Mouse (Mus musculus) forebrain, embryonic 12.5 days (tissue): ENCODE data around the gene Stradb. TPM values are rescaled to one million over a fixed set of nuclear protein-coding genes. Genes with fewer than 3 reads are reported as not detected.

Experiments
- polyA plus RNA-seq: library from polyadenylated mRNA; unstranded; fragments of >200 nt; fragmentation: Nextera tagmentation; extraction: Ambion mirVana; gene quantifications from 2 replicates; pipeline ENCODE4 v1.2.1, GENCODE M21; 2016

Gene Stradb
- polyA plus RNA-seq, 1 experiment from 2014 or later: 40.2 TPM

Other genes with a start within 250 kb of the Stradb start
- gene Casp8, start 178.1 kb upstream of the Stradb start, polyA plus RNA-seq: 10.1 and 11.1 TPM in 2 replicates
- gene Trak2, start 92 bp upstream of the Stradb start, polyA plus RNA-seq: 17.7 and 18.3 TPM in 2 replicates
- gene C2cd6, start 121.4 kb downstream of the Stradb start, polyA plus RNA-seq: 0.11 TPM in 1 of 2 replicates, not detected in the other
- 51.9 and 56.1 TPM in 2 replicates for gene Tmem237, start 146.9 kb downstream of the Stradb start, polyA plus RNA-seq
- 0.28 and 0.32 TPM in 2 replicates for gene Mpp4, start 189.9 kb downstream of the Stradb start, polyA plus RNA-seq